Mouse (Mus musculus): ENCODE data around the gene Thrap3. TPM values are rescaled to one million over a fixed set of nuclear protein-coding genes. Genes with fewer than 3 reads are reported as not detected.

The Thrap3 gene
- polyA plus RNA-seq, 1 experiment: 56.6 TPM

- TF ChIP-seq REST (IDR thresholded peaks at IDR 0.05; ENCODE audit: insufficient read depth, insufficient read length) (no peak), MAX (IDR thresholded peaks at IDR 0.05; ENCODE audit: low read depth) (no peak), POLR2A (IDR thresholded peaks at IDR 0.05; ENCODE audit: insufficient read length, low read depth) (peak; percentile 11), CEBPB (IDR thresholded peaks at IDR 0.05; ENCODE audit: insufficient read depth, poor library complexity, severe bottlenecking) (no peak), POLR2AphosphoS2 (IDR thresholded peaks at IDR 0.05; ENCODE audit: insufficient read length, low read depth) (no peak), TCF3 (IDR thresholded peaks at IDR 0.05; ENCODE audit: insufficient read length, low read depth) (no peak), USF1 (IDR thresholded peaks at IDR 0.05; ENCODE audit: low read depth) (no peak), MYOG (IDR thresholded peaks at IDR 0.05; ENCODE audit: control insufficient read depth in 1 of 3, insufficient read depth in 1 of 3, insufficient read length in 2 of 3, low read depth in 2 of 3) (no peak)
- no peak overlapping the region for H3K4me2 ChIP-seq (ENCODE audit: low read depth)
- H3K36me3 ChIP-seq (ENCODE audit: control insufficient read depth, insufficient read depth): peaks cover 70% of the 10 kb centered on the region
- H3K79me2 ChIP-seq (ENCODE audit: control insufficient read depth, insufficient read depth): peaks cover 18% of the 10 kb centered on the region
- no peaks in the 10 kb centered on the region for H3K27me3 ChIP-seq (ENCODE audit: control insufficient read depth, insufficient read depth, insufficient read length)
- no peak overlapping the region for H3ac ChIP-seq (ENCODE audit: control insufficient read depth, insufficient read length)
- H3K4me3 ChIP-seq: no peak overlapping the region
These were observed 32.6 kb upstream of the Thrap3 start for GRCm38 (mm10) chr4:126235191-126235590.

DNA sequence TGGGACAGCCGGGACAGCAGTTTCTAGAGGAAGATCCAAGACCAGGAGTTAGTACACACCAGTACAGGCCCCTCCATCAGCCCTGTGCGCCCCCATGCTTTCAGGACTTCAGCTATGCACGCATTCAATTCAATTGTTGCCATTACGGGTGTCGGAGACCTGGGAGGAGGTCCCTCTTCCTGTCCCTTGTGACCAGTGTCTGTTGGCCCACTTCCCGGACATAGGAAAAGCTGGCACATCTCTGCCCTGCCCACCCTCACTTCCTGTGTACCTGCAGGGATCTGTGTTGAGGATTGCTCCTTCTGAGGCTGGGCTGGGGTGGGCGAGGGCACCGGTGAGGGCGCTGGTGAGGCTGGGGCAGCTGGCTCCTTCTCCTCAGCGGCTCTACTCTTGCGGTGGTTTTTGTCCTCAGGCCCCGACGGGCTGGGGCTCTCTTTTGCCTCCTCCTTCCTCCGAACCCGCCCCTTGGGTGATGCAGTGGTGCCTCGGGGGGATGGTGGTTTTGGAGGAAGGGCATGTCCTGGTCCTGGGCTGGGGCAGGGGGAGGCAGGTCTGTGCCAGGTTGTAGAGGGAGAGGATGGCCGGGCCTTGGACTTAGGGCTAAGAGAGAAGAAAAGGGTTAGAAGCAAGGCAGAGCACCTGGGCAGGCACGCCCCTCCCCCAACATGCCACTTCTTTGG is 32.1 kb upstream of the Thrap3 start:
- Histone ChIP-seq H3ac (ENCODE audit: control insufficient read depth, insufficient read length) (no peak overlapping the region), H3K4me3 (no peak overlapping the region), H3K79me2 (ENCODE audit: control insufficient read depth, insufficient read depth) (peaks cover 12% of the 10 kb centered on the region), H3K4me2 (ENCODE audit: low read depth) (no peak overlapping the region), H3K36me3 (ENCODE audit: control insufficient read depth, insufficient read depth) (peaks cover 68% of the 10 kb centered on the region), H3K27me3 (ENCODE audit: control insufficient read depth, insufficient read depth, insufficient read length) (no peaks in the 10 kb centered on the region)
- TF ChIP-seq MAX (IDR thresholded peaks at IDR 0.05; ENCODE audit: low read depth) (no peak), E2F4 (IDR thresholded peaks at IDR 0.05; ENCODE audit: insufficient read depth) (no peak), TCF3 (IDR thresholded peaks at IDR 0.05; ENCODE audit: insufficient read length, low read depth) (no peak), POLR2AphosphoS2 (IDR thresholded peaks at IDR 0.05; ENCODE audit: insufficient read length, low read depth) (no peak), MYOG (IDR thresholded peaks at IDR 0.05; ENCODE audit: control insufficient read depth in 1 of 3, insufficient read depth in 1 of 3, insufficient read length in 2 of 3, low read depth in 2 of 3) (no peak), MYOD1 (IDR thresholded peaks at IDR 0.05; ENCODE audit: control insufficient read depth in 1 of 3, insufficient read length in 2 of 3, low read depth in 2 of 3) (no peak), TCF12 (IDR thresholded peaks at IDR 0.05; ENCODE audit: insufficient read depth, poor library complexity, severe bottlenecking) (no peak), REST (IDR thresholded peaks at IDR 0.05; ENCODE audit: insufficient read depth, insufficient read length) (no peak), POLR2A (IDR thresholded peaks at IDR 0.05; ENCODE audit: insufficient read length, low read depth) (no peak), SRF (IDR thresholded peaks at IDR 0.05; ENCODE audit: control insufficient read depth, insufficient read length, low read depth) (no peak), USF1 (IDR thresholded peaks at IDR 0.05; ENCODE audit: low read depth) (no peak), CEBPB (IDR thresholded peaks at IDR 0.05; ENCODE audit: insufficient read depth, poor library complexity, severe bottlenecking) (no peak)

DNA sequence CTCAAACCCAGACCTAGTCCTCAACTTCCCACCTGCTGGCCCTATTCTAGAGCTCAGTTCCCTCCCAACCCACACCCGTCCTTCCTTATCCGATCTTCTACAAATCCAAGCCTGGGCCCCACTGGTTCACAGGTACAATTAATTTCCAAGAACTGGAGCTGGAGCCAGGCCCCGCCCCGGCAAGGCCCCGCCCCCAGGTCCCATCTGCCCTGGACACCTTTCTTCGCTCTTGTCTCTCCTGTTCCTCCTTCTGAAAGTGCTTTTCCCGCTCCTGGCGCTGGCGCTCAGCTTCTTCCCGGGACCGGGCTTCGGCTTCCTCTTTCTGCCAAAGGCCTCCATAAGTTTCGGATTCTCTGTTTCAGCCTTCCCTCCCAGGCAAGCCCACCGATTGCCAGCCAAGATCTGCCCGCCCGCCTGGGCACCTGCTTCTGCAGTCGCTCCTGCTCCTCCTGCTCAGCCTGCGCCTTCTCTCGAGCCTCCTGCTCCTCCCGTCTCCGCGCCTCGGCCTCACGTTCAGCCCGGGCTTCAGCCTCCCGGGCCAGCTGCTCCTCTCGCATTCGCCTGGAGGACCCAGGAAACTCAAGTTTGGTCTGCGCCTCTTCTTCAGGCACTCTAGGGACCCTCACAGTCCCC is 31.2 kb upstream of the Thrap3 start:
- peak; percentile 57 for TF ChIP-seq POLR2AphosphoS2 (IDR thresholded peaks at IDR 0.05; ENCODE audit: insufficient read length, low read depth)
- no peak for TF ChIP-seq USF1 (IDR thresholded peaks at IDR 0.05; ENCODE audit: low read depth)
- Histone ChIP-seq H3ac (ENCODE audit: control insufficient read depth, insufficient read length) (no peak overlapping the region), H3K36me3 (ENCODE audit: control insufficient read depth, insufficient read depth) (peaks cover 60% of the 10 kb centered on the region), H3K27me3 (ENCODE audit: control insufficient read depth, insufficient read depth, insufficient read length) (no peaks in the 10 kb centered on the region), H3K4me2 (ENCODE audit: low read depth) (no peak overlapping the region), H3K79me2 (ENCODE audit: control insufficient read depth, insufficient read depth) (peaks cover 4% of the 10 kb centered on the region), H3K4me3 (no peak overlapping the region)

DNA sequence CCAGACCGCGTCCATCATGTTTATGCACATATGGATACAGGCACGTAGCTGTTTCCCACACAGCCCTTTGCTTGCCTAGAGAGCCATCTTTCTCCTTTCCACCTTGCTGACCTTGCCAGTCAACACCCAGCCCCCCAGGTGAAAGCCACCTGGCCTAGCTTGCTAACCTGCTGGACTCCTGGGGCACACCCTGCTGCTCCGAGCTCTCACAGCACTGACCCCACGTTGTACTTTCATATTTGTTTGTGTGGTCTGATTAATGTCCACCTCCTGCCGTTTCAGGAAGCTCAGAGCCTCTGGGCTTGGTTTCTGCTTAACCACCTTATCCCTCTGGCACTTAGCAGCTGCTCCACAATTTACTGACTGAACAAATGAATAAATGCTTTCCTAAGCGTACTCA is 27.3 kb upstream of the Thrap3 start:
- peaks cover 38% of the 10 kb centered on the region for H3K36me3 ChIP-seq (ENCODE audit: control insufficient read depth, insufficient read depth)

DNA sequence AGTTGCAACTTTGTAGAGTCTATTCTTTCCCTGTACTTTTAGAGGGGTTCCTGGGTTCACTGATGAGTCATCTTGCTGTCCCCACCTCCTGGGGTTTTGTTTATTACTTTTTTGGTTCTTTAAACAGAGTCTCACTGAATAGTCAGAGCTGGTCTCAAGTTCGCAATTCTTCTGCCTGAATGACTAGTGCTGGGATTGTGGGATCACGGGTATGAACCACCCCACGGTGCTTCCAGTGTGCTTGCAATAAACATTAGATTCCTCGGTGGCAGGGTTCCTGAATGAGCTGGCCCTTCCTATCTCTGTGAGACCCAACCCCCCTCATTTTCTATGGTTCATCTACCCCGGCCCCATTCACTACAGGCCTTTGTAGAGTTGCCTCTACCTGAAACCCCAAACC is 25.6 kb upstream of the Thrap3 start:
- no peak overlapping the region for H3ac ChIP-seq (ENCODE audit: control insufficient read depth, insufficient read length)
- peak overlapping the region; percentile 0 for H3K4me3 ChIP-seq
- no peaks in the 10 kb centered on the region for H3K27me3 ChIP-seq (ENCODE audit: control insufficient read depth, insufficient read depth, insufficient read length)
- peak overlapping the region; percentile 76 for H3K4me2 ChIP-seq (ENCODE audit: low read depth)
- no peaks in the 10 kb centered on the region for H3K79me2 ChIP-seq (ENCODE audit: control insufficient read depth, insufficient read depth)
- peaks cover 32% of the 10 kb centered on the region for H3K36me3 ChIP-seq (ENCODE audit: control insufficient read depth, insufficient read depth)
- no peak for TF ChIP-seq E2F4 (IDR thresholded peaks at IDR 0.05; ENCODE audit: insufficient read depth)
- no peak for TF ChIP-seq USF1 (IDR thresholded peaks at IDR 0.05; ENCODE audit: low read depth)
- TF ChIP-seq MYOG (IDR thresholded peaks at IDR 0.05; ENCODE audit: control insufficient read depth in 1 of 3, insufficient read depth in 1 of 3, insufficient read length in 2 of 3, low read depth in 2 of 3): no peak
- TF ChIP-seq MAX (IDR thresholded peaks at IDR 0.05; ENCODE audit: low read depth): no peak
- TF ChIP-seq POLR2AphosphoS2 (IDR thresholded peaks at IDR 0.05; ENCODE audit: insufficient read length, low read depth): peak; percentile 91

More for the DNA sequence above, 27.3 kb upstream of the Thrap3 start:
- Histone ChIP-seq H3K27me3 (ENCODE audit: control insufficient read depth, insufficient read depth, insufficient read length) (no peaks in the 10 kb centered on the region), H3K4me3 (no peak overlapping the region), H3K4me2 (ENCODE audit: low read depth) (no peak overlapping the region), H3ac (ENCODE audit: control insufficient read depth, insufficient read length) (no peak overlapping the region), H3K79me2 (ENCODE audit: control insufficient read depth, insufficient read depth) (no peaks in the 10 kb centered on the region)
- no peak for TF ChIP-seq TCF3 (IDR thresholded peaks at IDR 0.05; ENCODE audit: insufficient read length, low read depth)
- TF ChIP-seq POLR2A (IDR thresholded peaks at IDR 0.05; ENCODE audit: insufficient read length, low read depth): peak; percentile 15
- TF ChIP-seq E2F4 (IDR thresholded peaks at IDR 0.05; ENCODE audit: insufficient read depth): no peak
- TF ChIP-seq MAX (IDR thresholded peaks at IDR 0.05; ENCODE audit: low read depth): no peak
